Mouse (Mus musculus) heart, embryonic 11.5 days (tissue): ENCODE measurements around the gene Gm16485. TPM values are rescaled to one million over a fixed set of nuclear protein-coding genes. Genes with fewer than 3 reads are reported as not detected.

Source experiments
- ATAC-seq: fragments of 200-750 bp; cut with Nextera tagmentation; replicated peaks from 2 replicates; pipeline ENCODE4 v1.8.0; 2017; ENCODE audit warnings: moderate library complexity; ENCODE audit not compliant: insufficient number of reproducible peaks, low FRiP score, low TSS enrichment
- H3K27ac ChIP-seq: fragments of 300-500 bp; sonication (generic); 2 replicates; pipeline ENCODE4 v1.5.1; 2014; ENCODE audit warnings: mild to moderate bottlenecking, low read depth, low read length
- H3K27me3 ChIP-seq: fragments of 300-500 bp; sonication (generic); 2 replicates; pipeline ENCODE4 v1.6.1; 2014; ENCODE audit warnings: mild to moderate bottlenecking, low read length, mixed read lengths; ENCODE audit not compliant: control insufficient read depth, insufficient read depth
- H3K36me3 ChIP-seq: fragments of 300-500 bp; sonication (generic); 2 replicates; pipeline ENCODE4 v1.6.1; 2014; ENCODE audit warnings: mild to moderate bottlenecking, low read length, moderate library complexity, mixed read lengths; ENCODE audit not compliant: control insufficient read depth, insufficient read depth
- H3K4me1 ChIP-seq: fragments of 300-500 bp; sonication (generic); 2 replicates; pipeline ENCODE4 v1.6.1; 2014; ENCODE audit warnings: low read length; ENCODE audit not compliant: control insufficient read depth, insufficient read depth
- H3K4me2 ChIP-seq: fragments of 300-500 bp; sonication (generic); 2 replicates; pipeline ENCODE4 v1.6.1; 2014; ENCODE audit warnings: mild to moderate bottlenecking, moderate library complexity
- H3K4me3 ChIP-seq: fragments of 300-500 bp; sonication (generic); 2 replicates; pipeline ENCODE4 v1.5.1; 2014; ENCODE audit warnings: low read depth, low read length
- H3K9ac ChIP-seq: fragments of 300-500 bp; sonication (generic); 2 replicates; pipeline ENCODE4 v1.6.1; 2014; ENCODE audit warnings: mild to moderate bottlenecking, low read depth, low read length, moderate library complexity
- H3K9me3 ChIP-seq: fragments of 300-500 bp; sonication (generic); replicated peaks from 2 replicates; pipeline ENCODE4 v1.6.1; 2016; ENCODE audit warnings: low read length; ENCODE audit not compliant: control insufficient read depth
- WGBS: fragments of 180-500 bp; shearing (Covaris S2); extraction: QIAGEN DNeasy Blood & Tissue Kit; methylation state at CpG from one replicate; pipeline ENCODE4 v1.1.7; 2014; ENCODE audit not compliant: insufficient replicate concordance; 5-methylcytosine and 5-hydroxymethylcytosine counted together
- polyA plus RNA-seq: library from polyadenylated mRNA; unstranded; fragments of >200 nt; fragmentation: Nextera tagmentation; extraction: Ambion mirVana; gene quantifications from 2 replicates; pipeline ENCODE4 v1.2.1, GENCODE M21; 2014

Gene Gm16485
- polyA plus RNA-seq, result not detected in 2 replicates

GRCm38 (mm10) chr9:8971491-8971890 is at the start of gene Gm16485:
Gm16485 (plus strand) TSS chr9:8971791.
- Histone ChIP-seq H3K27me3 (no peaks in the 10 kb centered on the region), H3K9ac (no peak within 1 kb of the TSS), H3K27ac (no peak within 1 kb of the TSS), H3K4me3 (no peak within 1 kb of the TSS), H3K9me3 (no peaks in the 10 kb centered on the region), H3K36me3 (no peaks in the 10 kb centered on the region), H3K4me1 (no peaks in the 10 kb centered on the region), H3K4me2 (no peak within 1 kb of the TSS)
- WGBS, result 68% methylated on average over 2 of the region's 2 CpGs
- ATAC-seq, result no peak

GRCm38 (mm10) chr9:8927561-8927960 is 44.0 kb upstream of the Gm16485 start:
- Histone ChIP-seq H3K4me1 (no peaks in the 10 kb centered on the region), H3K9me3 (no peaks in the 10 kb centered on the region), H3K9ac (no peak overlapping the region), H3K27ac (no peak overlapping the region), H3K36me3 (no peaks in the 10 kb centered on the region), H3K4me2 (no peak overlapping the region), H3K4me3 (no peak overlapping the region), H3K27me3 (no peaks in the 10 kb centered on the region)
- no peak for ATAC-seq
- WGBS, result 89% methylated on average over 2 of the region's 2 CpGs

- no peak for ATAC-seq
- WGBS, result 34% methylated on average over 1 of the region's 1 CpGs
- H3K4me3 ChIP-seq, result no peak overlapping the region
- no peaks in the 10 kb centered on the region for H3K4me1 ChIP-seq
- H3K9me3 ChIP-seq, result no peaks in the 10 kb centered on the region
- no peaks in the 10 kb centered on the region for H3K27me3 ChIP-seq
- H3K9ac ChIP-seq, result no peak overlapping the region
- no peak overlapping the region for H3K4me2 ChIP-seq
- H3K27ac ChIP-seq, result no peak overlapping the region
- H3K36me3 ChIP-seq, result no peaks in the 10 kb centered on the region
Measured at GRCm38 (mm10) chr9:8937753-8938152, 33.8 kb upstream of the Gm16485 start.

GRCm38 (mm10) chr9:8953306-8953705 is 18.3 kb upstream of the Gm16485 start:
- Histone ChIP-seq H3K27ac (no peak overlapping the region), H3K9me3 (no peaks in the 10 kb centered on the region), H3K9ac (no peak overlapping the region), H3K4me3 (no peak overlapping the region), H3K4me2 (no peak overlapping the region), H3K4me1 (no peaks in the 10 kb centered on the region), H3K27me3 (no peaks in the 10 kb centered on the region), H3K36me3 (no peaks in the 10 kb centered on the region)
- no peak for ATAC-seq

GRCm38 (mm10) chr9:8964512-8965133 is 7.0 kb upstream of the Gm16485 start:
- no peak overlapping the region for H3K4me2 ChIP-seq
- no peak overlapping the region for H3K9ac ChIP-seq
- WGBS, result 59% methylated on average over 8 of the region's 8 CpGs
- no peaks in the 10 kb centered on the region for H3K27me3 ChIP-seq
- H3K4me3 ChIP-seq, result no peak overlapping the region
- 0 out of 2 replicates have a peak, but pooled peaks have one; percentile 22 for ATAC-seq
- H3K27ac ChIP-seq, result no peak overlapping the region
- no peaks in the 10 kb centered on the region for H3K4me1 ChIP-seq
- no peaks in the 10 kb centered on the region for H3K9me3 ChIP-seq
- no peaks in the 10 kb centered on the region for H3K36me3 ChIP-seq

- no peak for ATAC-seq
- H3K27ac ChIP-seq, result no peak overlapping the region
- H3K4me2 ChIP-seq, result no peak overlapping the region
- 72% methylated on average over 7 of the region's 7 CpGs for WGBS
- H3K4me1 ChIP-seq, result no peaks in the 10 kb centered on the region
- no peaks in the 10 kb centered on the region for H3K27me3 ChIP-seq
- H3K36me3 ChIP-seq, result no peaks in the 10 kb centered on the region
- H3K9ac ChIP-seq, result no peak overlapping the region
- H3K9me3 ChIP-seq, result no peaks in the 10 kb centered on the region
- H3K4me3 ChIP-seq, result no peak overlapping the region
Measured at GRCm38 (mm10) chr9:8970240-8970639, 1.4 kb upstream of the Gm16485 start.

- Histone ChIP-seq H3K9me3 (no peaks in the 10 kb centered on the region), H3K4me2 (no peak overlapping the region), H3K4me1 (no peaks in the 10 kb centered on the region), H3K4me3 (no peak overlapping the region), H3K27ac (no peak overlapping the region), H3K36me3 (no peaks in the 10 kb centered on the region), H3K9ac (no peak overlapping the region), H3K27me3 (no peaks in the 10 kb centered on the region)
- WGBS, result 66% methylated on average over 2 of the region's 2 CpGs
- ATAC-seq, result no peak
Measured at GRCm38 (mm10) chr9:8977775-8978174, 6.2 kb downstream of the Gm16485 start.

- Histone ChIP-seq H3K36me3 (no peaks in the 10 kb centered on the region), H3K9me3 (no peaks in the 10 kb centered on the region), H3K4me3 (no peak overlapping the region), H3K27me3 (no peaks in the 10 kb centered on the region), H3K27ac (no peak overlapping the region), H3K4me2 (no peak overlapping the region), H3K9ac (no peak overlapping the region), H3K4me1 (no peaks in the 10 kb centered on the region)
- ATAC-seq, result no peak
- 76% methylated on average over 3 of the region's 3 CpGs for WGBS
Measured at GRCm38 (mm10) chr9:8982315-8982714, 10.7 kb downstream of the Gm16485 start.

- no peaks in the 10 kb centered on the region for H3K36me3 ChIP-seq
- H3K4me1 ChIP-seq, result no peaks in the 10 kb centered on the region
- H3K9me3 ChIP-seq, result no peaks in the 10 kb centered on the region
- no peak overlapping the region for H3K4me3 ChIP-seq
- H3K9ac ChIP-seq, result no peak overlapping the region
- H3K27ac ChIP-seq, result no peak overlapping the region
- no peak for ATAC-seq
- no peak overlapping the region for H3K4me2 ChIP-seq
- WGBS, result 75% methylated on average over 2 of the region's 2 CpGs
- H3K27me3 ChIP-seq, result no peaks in the 10 kb centered on the region
Measured at GRCm38 (mm10) chr9:8996494-8996893, 24.9 kb downstream of the Gm16485 start.
